Mouse (Mus musculus) left cerebral cortex, adult 2 months (tissue): ENCODE results near the gene Nlgn1. TPM values are rescaled to one million over a fixed set of nuclear protein-coding genes. Genes with fewer than 3 reads are reported as not detected.
A peak's percentile ranks its signal among the peaks of the same experiment; 100 is the strongest.

Source experiments
- DNase-seq, 2 experiments: peaks; one replicate each; pipeline ENCODE4 v3.0.0; 2021 to 2022; ENCODE audit warnings: low spot score in 2 of 2, mixed read lengths in 1 of 2; ENCODE audit errors: extremely low spot score in 1 of 2
- H3K27ac ChIP-seq: fragments of 200-600 bp; 2 replicates; pipeline ENCODE4 v1.8.1; 2022
- H3K4me3 ChIP-seq: fragments of 200-600 bp; 2 replicates; pipeline ENCODE4 v1.8.1; 2022
- CTCF ChIP-seq: fragments of 200-600 bp; IDR thresholded peaks from 2 replicates; pipeline ENCODE4 v1.8.1; 2022; ENCODE audit warnings: antibody characterized with exemption, mild to moderate bottlenecking, moderate library complexity
- intact Hi-C: fragments of 180-260 bp; cut with DNase I; formaldehyde crosslinking; loops from one replicate; pipeline ENCODE4 v1.15.1; 2025
- total RNA-seq, 2 experiments: library from RNA; stranded (reverse); gene quantifications; 2 replicates each; pipeline ENCODE4 v1.2.3; 2021

Nlgn1 gene
- total RNA-seq, 2 experiments from 2014 or later: 108 to 114 TPM

DNA sequence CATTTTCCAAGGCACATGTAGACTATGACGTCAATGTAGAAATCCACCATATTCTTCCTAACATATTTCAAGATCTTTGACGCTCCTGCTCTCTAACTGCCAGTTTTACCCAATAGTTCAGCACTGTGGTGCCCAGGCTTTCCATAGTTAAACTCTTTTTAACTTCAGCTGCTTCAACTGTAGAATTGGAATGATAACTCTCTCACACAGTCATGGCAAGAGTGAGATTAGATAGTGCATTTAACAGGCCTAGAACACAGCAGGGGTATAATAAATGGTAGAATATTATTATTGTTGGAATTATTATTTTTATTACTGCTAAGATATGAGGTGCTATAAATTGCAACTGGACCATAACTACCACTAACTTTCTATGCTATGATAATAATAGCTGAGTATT, 574.4 kb downstream of the Nlgn1 start:
- Histone ChIP-seq H3K4me3 (no peak overlapping the region), H3K27ac (no peak overlapping the region)
- no peak for TF ChIP-seq CTCF
- intact Hi-C loops: no loop called here
- no peak for DNase-seq

DNA sequence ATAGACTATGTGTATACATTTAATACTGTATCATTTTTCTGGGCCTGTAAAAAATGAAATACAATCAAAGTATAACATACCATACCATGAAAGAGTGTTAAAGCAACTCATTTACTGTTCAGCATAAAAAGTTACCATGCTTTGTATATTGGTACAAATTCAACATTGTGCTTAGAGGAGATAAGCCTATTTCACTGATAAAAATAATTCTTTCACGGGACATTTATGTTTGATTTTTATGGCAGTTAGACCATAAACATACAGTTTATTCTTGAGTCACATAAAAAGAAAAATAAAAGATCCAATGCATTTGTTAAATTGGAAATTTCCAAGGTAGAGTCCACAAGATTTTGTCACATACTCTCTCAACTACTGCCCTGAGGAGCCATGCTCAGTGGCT, 608.1 kb downstream of the Nlgn1 start:
- DNase-seq: no peak
- intact Hi-C loops: no loop called here
- no peak for TF ChIP-seq CTCF
- Histone ChIP-seq H3K27ac (no peak overlapping the region), H3K4me3 (no peak overlapping the region)

DNA sequence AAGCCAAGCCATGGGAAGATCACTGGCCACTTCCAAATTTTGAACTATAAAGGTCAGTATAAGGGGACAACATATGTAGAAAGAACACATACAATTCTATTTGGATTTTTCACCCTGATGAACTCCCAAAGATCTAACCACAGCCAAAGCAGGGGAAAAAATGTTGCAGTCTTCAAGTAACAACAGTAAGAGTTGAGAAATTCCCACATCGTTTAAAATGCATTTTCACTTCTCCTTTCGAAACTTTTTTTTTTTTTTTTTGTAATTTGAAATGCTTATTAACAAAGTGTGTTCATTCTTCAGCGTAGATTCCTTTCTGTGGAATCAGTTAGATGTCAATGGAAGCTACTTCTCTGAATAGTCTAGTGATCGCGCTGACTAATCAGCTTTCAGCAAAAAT, 610.8 kb downstream of the Nlgn1 start:
- intact Hi-C loops: no loop called here
- no peak for DNase-seq
- H3K4me3 ChIP-seq: no peak overlapping the region
- no peak overlapping the region for H3K27ac ChIP-seq
- TF ChIP-seq CTCF: no peak

DNA sequence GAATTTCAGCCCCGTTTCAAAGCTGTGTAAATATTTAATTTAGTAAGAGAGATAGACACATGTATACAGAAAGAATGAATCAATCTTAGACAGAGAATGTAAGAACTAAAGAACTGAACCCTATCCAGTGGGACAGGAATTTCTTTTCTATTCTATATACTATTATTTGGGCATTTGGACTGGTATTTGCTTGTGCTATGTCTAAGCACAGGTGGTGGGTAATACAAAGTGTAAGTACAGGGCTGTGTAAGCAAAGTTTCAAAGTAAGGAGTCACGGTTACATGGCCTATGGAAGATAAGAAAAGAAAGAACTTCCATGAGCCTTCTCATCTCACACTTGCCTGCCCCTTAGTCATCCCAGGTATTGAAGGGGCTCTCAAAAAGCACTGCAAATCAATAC, 624.9 kb downstream of the Nlgn1 start:
- no peak for DNase-seq
- TF ChIP-seq CTCF: no peak
- Histone ChIP-seq H3K27ac (no peak overlapping the region), H3K4me3 (no peak overlapping the region)
- intact Hi-C loops: no loop called here

DNA sequence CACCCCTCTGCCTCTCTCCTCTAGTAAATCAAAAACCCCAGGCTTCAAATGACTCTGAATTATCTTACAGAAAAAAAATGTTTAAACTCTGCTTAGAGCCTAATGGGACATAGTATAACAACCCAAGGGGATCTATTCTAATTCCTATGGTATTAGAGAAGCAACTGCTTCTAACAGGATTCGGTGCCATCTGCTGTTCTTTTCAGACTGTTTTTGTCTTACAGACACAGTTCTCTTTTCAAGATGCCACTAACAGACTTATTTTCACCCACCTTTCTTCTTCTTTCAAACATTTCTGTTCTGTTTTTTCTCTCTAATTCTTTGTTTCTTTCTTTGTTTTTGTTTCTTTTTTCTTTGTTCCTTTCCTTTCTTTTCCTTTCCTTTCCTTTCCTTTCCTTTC, 635.0 kb downstream of the Nlgn1 start:
- DNase-seq: no peak
- Histone ChIP-seq H3K4me3 (no peak overlapping the region), H3K27ac (no peak overlapping the region)
- intact Hi-C loops: loop anchor here (10.0 kb wide), 1 partner anchor 1418 kb away; no protein-coding TSS in a partner anchor
- no peak for TF ChIP-seq CTCF

DNA sequence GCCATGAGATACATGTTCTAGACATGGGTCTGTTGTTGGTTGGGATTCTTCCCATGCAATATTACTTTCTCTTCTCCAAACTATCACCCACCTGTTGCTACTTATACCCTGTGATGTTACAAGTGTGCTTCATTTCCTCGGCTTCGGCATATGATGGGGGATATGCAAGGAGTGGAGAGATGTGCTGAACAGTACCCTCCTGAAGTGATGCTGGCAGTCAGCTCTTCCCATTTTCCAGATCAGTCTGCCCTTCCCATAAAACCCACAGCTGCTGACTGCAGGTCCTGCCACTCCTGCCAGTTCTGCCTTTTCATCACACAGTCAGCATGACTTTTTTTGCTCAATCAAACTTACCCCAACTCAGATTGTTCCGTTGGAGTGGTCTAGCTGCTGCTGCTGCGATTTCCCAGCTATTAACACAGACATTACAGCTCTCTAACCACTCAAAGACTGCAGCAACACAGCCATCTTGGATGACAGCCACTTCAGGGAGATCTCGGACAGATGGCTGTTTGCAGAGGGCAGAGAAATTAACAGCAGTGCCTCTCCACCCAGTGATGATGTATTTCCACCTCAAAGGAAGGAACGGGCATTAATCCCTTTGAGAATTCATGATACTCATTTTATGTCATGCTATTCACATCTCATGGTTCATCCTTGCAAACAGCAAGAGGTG, 643.3 kb downstream of the Nlgn1 start:
- TF ChIP-seq CTCF: no peak
- Histone ChIP-seq H3K4me3 (no peak overlapping the region), H3K27ac (no peak overlapping the region)
- DNase-seq: no peak
- intact Hi-C loops: loop anchor here (10.0 kb wide), 1 partner anchor 216 kb away; no protein-coding TSS in a partner anchor

DNA sequence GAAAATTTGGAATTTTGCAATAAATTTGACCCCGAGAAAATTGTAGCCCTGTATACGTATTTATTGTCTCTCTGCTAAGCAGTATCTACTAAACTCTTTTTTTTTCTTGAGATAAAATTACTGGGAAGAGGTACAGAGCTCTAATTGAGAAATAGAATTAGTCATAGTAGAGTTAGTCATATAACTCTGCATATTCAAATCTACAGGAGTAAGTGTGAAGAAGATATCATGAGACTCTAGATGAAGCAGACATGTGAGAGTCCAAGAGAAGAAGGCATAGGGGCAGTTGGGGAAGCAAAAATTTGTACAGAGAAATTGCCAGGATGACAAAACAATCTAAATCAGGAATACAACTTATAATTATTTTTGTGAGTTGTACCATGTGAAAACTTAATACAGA, 648.6 kb downstream of the Nlgn1 start:
- TF ChIP-seq CTCF: no peak
- intact Hi-C loops: loop anchor here (10.0 kb wide), 1 partner anchor 221 kb away; no protein-coding TSS in a partner anchor
- Histone ChIP-seq H3K27ac (no peak overlapping the region), H3K4me3 (no peak overlapping the region)
- no peak for DNase-seq

DNA sequence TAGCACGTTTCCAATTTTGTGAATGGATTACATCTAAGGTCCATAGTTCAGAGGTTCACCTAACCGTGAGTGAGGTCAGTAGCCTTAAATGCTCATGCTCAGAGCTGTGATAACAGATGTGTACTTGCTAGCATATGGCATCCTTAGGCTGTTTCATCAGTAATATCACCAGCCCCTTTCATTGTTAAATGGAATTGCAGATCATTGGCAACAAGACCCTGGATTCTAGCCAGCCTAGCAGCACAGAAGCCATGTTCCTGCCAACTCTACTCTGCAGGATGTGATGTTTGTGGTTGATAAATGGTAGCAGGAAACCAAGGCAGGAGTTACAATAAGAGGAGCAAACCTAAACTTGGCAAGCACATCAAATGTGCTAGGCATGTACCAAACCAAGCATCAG, 652.9 kb downstream of the Nlgn1 start:
- intact Hi-C loops: no loop called here
- H3K4me3 ChIP-seq: no peak overlapping the region
- no peak for TF ChIP-seq CTCF
- H3K27ac ChIP-seq: no peak overlapping the region
- DNase-seq: no peak

DNA sequence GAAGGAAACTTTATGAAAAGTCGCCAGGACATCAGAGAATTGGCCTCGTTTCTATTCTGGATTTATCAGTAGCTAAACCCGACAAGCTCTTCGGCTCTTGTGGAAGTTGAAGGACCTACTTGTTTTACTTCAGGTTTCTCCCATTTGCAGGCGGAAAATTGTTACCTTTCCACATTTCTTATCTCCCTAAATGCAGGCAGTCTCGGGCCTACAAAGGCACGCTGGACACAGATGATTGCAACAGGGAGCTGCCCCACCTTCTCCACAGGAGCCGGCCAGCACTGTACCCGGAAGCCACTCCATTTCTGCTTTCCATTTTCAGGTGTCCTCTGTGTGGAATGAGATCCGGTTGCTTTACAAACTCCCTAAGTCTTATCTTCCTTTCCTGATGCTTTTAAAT, 656.4 kb downstream of the Nlgn1 start:
- no peak for TF ChIP-seq CTCF
- intact Hi-C loops: no loop called here
- DNase-seq: no peak
- Histone ChIP-seq H3K27ac (no peak overlapping the region), H3K4me3 (no peak overlapping the region)

DNA sequence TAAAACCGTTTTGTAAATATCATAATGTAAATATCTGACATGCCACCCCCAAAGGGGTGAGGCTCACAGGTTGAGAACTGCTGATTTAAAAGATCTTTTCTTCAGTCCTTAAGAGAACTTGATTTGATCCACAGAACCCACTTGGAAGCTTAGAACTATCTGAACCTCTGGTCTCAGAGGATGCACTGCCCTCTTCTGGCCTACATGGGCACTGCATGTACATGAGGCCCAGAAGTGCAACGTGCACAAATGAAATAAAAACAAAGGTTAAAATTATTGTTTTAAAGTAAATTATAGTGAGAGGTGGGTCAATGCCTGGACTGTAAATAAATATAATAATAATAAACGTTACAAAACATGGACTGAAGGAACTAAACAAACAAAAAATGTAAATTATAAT, 657.2 kb downstream of the Nlgn1 start:
- intact Hi-C loops: no loop called here
- H3K4me3 ChIP-seq: no peak overlapping the region
- no peak for DNase-seq

DNA sequence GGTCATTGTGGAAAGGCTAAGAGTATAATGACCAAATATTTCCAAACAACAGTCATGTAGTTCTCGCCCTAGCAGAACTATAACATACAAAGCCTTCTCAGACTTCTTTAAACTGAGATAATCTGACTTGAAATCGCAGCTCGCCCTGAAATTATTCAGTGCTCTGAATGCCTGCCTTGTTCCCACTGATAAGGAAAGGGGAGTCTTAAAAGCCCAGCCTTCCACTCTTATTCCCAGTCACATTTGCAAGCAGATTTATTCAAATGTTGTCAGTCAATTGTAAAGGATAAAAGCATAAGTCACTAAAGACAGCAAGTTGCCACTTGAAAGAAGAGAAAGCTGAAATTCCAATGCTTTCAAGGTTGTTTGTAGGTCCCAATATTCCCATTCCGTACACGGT, 658.9 kb downstream of the Nlgn1 start:
- no peak for DNase-seq
- intact Hi-C loops: no loop called here
- no peak overlapping the region for H3K27ac ChIP-seq
- H3K4me3 ChIP-seq: no peak overlapping the region
- TF ChIP-seq CTCF: no peak

More for the DNA sequence above, 657.2 kb downstream of the Nlgn1 start:
- H3K27ac ChIP-seq: no peak overlapping the region
- TF ChIP-seq CTCF: peak; percentile 77

DNA sequence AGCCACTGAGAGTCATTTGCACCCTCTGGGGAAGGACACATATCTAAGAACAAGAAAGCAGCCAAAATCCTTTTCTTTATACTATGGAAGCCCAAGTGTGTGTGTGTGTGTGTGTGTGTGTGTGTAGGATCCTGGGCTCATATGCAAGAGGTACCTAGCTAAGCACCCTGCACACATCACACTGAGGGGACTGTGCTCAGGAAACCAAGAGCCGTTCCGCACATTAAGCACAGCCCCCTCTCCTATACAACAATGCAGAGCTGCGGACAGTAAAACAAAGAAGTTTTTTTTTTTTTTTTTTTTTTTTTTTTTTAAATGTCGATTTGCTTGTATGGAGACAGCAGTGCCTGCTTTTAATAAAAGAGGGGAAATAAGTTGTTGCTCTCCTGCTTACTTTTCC, 659.5 kb downstream of the Nlgn1 start:
- intact Hi-C loops: no loop called here
- Histone ChIP-seq H3K27ac (no peak overlapping the region), H3K4me3 (no peak overlapping the region)
- DNase-seq: no peak
- TF ChIP-seq CTCF: no peak

DNA sequence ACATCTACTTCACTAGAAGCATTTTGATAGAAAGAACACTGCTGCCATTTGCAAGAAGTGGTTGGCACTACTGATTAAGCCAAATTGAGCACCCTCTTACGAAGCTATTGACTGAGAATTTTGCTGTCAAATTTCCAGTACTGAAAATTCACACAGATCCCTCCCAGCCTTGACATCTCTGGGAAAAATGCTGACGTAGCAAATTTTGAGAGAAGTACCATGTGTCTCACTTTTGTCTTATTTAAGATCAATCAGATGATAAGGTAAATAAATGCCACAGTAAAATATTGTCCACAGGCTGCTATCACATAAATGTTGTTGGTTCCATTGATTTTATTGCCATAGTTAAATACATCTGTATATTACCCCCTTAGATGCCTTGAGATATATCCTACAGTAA, 668.8 kb downstream of the Nlgn1 start:
- TF ChIP-seq CTCF: no peak
- Histone ChIP-seq H3K4me3 (no peak overlapping the region), H3K27ac (no peak overlapping the region)
- intact Hi-C loops: no loop called here
- DNase-seq: no peak

DNA sequence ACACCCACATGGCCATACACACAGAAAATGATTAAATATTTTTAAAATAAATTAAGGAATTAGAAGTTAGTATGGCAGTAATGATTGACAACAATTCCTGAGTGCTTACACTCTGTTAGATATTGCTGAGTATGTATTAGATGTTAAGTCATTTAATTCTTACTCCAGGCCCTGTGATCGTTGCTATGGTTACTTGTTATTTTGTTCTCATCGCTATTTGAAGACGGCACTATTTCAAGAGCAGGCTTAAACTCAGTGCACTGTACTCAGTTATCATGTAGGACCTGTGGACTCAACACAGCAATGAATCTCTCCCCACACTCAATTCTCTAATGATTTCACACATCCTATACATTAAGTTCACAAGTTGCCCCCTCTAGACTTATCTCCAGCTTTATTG, 672.0 kb downstream of the Nlgn1 start:
- H3K27ac ChIP-seq: no peak overlapping the region
- intact Hi-C loops: no loop called here
- no peak for DNase-seq
- no peak for TF ChIP-seq CTCF
- no peak overlapping the region for H3K4me3 ChIP-seq
